Mouse (Mus musculus) kidney, postnatal 0 days (tissue): ENCODE results near the gene Slc25a42. TPM values are rescaled to one million over a fixed set of nuclear protein-coding genes. Genes with fewer than 3 reads are reported as not detected.

Experiments
- ATAC-seq: fragments of 200-750 bp; cut with Nextera tagmentation; replicated peaks from 2 replicates; pipeline ENCODE4 v1.8.0; 2017; ENCODE audit warnings: low read depth, moderate number of reproducible peaks, moderate TSS enrichment, moderate library complexity; ENCODE audit not compliant: low FRiP score
- DNase-seq: peaks from one replicate; pipeline ENCODE4 v3.0.0-alpha.2; 2016; ENCODE audit warnings: low spot score
- H3K27ac ChIP-seq: fragments of 300-500 bp; sonication (generic); 2 replicates; pipeline ENCODE4 v1.5.1; 2014; ENCODE audit warnings: mild to moderate bottlenecking
- H3K27me3 ChIP-seq: fragments of 300-500 bp; sonication (generic); 2 replicates; pipeline ENCODE4 v1.6.1; 2014; ENCODE audit warnings: low read length, mixed read lengths; ENCODE audit not compliant: insufficient read depth
- H3K36me3 ChIP-seq: fragments of 300-500 bp; sonication (generic); 2 replicates; pipeline ENCODE4 v1.6.1; 2014; ENCODE audit warnings: low read length, mixed read lengths; ENCODE audit not compliant: insufficient read depth
- H3K4me1 ChIP-seq: fragments of 300-500 bp; sonication (generic); replicated peaks from 2 replicates; pipeline ENCODE4 v1.6.1; 2014; ENCODE audit warnings: antibody characterized with exemption, low read length, mixed read lengths; ENCODE audit not compliant: insufficient read depth
- H3K4me2 ChIP-seq: fragments of 300-500 bp; sonication (generic); 2 replicates; pipeline ENCODE4 v1.6.1; 2014; ENCODE audit warnings: mild to moderate bottlenecking, low read length, moderate library complexity, mixed read lengths
- H3K4me3 ChIP-seq: fragments of 300-500 bp; sonication (generic); replicated peaks from 2 replicates; pipeline ENCODE4 v1.5.1; 2014; ENCODE audit warnings: low read depth, low read length
- H3K9ac ChIP-seq: fragments of 300-500 bp; sonication (generic); 2 replicates; pipeline ENCODE4 v1.6.1; 2014; ENCODE audit warnings: low read depth, low read length
- H3K9me3 ChIP-seq: fragments of 300-500 bp; sonication (generic); replicated peaks from 2 replicates; pipeline ENCODE4 v1.6.1; 2016; ENCODE audit warnings: low read length, inconsistent platforms, mixed read lengths
- CTCF ChIP-seq: IDR thresholded peaks from 2 replicates; pipeline ENCODE4 v1.5.1; 2016; ENCODE audit warnings: antibody characterized with exemption, low read depth, mild to moderate bottlenecking, moderate library complexity
- WGBS: fragments of 180-500 bp; shearing (Covaris S2); extraction: QIAGEN DNeasy Blood & Tissue Kit; methylation state at CpG from one replicate; pipeline ENCODE4 v1.1.7; 2014; 5-methylcytosine and 5-hydroxymethylcytosine counted together
- polyA plus RNA-seq: library from polyadenylated mRNA; unstranded; fragments of >200 nt; fragmentation: Nextera tagmentation; extraction: Ambion mirVana; gene quantifications from 2 replicates; pipeline ENCODE4 v1.2.1, GENCODE M21; 2015

Gene Slc25a42
- polyA plus RNA-seq, 1 experiment from 2014 or later = 5.6 TPM

DNA sequence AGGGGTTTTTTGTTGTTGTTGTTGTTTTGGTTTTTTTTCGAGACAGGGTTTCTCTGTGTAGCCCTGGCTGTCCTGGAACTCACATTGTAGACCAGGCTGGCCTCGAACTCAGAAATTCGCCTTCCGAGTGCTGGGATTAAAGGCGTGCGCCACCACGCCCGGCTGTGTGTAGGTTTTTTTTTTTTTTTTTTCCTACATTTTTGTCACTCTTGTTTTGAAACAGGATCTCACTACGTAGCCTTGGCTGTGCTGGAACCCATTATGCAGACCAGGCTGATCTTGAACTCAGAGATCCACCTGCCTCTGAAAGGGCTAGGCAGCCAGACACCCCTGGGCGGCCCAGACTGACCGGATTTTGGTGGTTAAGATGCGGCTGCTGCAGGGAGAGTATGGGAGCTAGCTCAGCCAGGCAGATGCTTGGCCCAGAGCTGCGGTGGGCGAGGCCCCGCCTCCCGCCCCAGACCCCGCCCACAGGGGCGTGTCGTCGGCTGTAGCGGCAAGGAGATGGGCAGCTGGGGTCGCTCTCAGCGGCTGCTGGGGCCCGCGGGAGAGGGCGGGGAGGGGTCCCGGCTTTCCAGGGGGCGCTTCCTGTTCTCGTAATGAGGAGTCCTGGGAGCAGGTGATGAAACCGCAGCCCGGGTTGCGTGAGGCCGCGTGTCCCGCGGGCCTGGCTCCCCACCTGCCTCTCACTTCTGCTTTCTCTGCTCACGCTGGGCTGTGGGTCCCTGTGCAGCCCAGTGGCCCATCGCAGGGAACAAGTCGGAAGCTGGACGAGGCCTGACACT, 53.8 kb downstream of the Slc25a42 start:
- DNase-seq (peak; percentile 80), ATAC-seq (peak; percentile 84)
- H3K4me1 ChIP-seq = no peaks in the 10 kb centered on the region
- peak overlapping the region; percentile 48 for H3K4me3 ChIP-seq
- H3K9me3 ChIP-seq = no peaks in the 10 kb centered on the region
- H3K27ac ChIP-seq = no peak overlapping the region
- no peak for TF ChIP-seq CTCF
- 13% methylated on average over 38 of the region's 40 CpGs for WGBS
- H3K36me3 ChIP-seq = no peaks in the 10 kb centered on the region
- H3K9ac ChIP-seq = peak overlapping the region; percentile 45; the same call in 1 of the 2 replicates
- peak overlapping the region; percentile 90 for H3K4me2 ChIP-seq
- no peaks in the 10 kb centered on the region for H3K27me3 ChIP-seq

DNA sequence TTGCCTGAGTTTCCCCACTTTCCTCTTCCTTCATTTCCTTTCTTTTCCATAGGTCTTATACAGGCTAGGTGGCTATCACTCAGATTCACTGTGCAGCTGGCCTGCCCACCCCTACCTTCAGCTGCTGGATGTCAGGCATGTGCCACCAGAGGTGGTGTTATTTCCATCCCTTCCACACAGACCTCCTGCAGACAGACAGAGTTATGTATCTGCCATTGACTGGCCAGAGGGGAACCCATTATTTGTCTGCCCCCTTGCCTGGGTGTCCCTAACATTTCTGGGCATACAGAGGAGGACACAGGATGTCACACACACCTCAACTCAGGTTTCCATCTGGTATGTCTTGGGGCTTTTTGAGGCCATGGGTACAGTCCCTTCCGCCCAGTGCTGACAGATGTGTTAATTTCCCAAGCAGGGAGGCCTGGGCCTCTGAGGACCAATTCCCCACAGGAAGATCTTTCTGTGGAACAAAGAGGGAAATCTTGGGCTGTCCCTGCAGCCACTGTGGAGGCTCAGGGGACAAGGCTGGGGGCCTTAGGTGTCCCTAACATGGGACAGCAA, 54.8 kb downstream of the Slc25a42 start:
- H3K4me2 ChIP-seq = no peak overlapping the region
- DNase-seq (no peak), ATAC-seq (no peak)
- H3K9me3 ChIP-seq = no peaks in the 10 kb centered on the region
- no peaks in the 10 kb centered on the region for H3K27me3 ChIP-seq
- H3K4me1 ChIP-seq = no peaks in the 10 kb centered on the region
- H3K9ac ChIP-seq = no peak overlapping the region
- no peak overlapping the region for H3K27ac ChIP-seq
- 94% methylated on average over 1 of the region's 1 CpGs for WGBS
- no peak overlapping the region for H3K4me3 ChIP-seq
- H3K36me3 ChIP-seq = no peaks in the 10 kb centered on the region
- no peak for TF ChIP-seq CTCF

DNA sequence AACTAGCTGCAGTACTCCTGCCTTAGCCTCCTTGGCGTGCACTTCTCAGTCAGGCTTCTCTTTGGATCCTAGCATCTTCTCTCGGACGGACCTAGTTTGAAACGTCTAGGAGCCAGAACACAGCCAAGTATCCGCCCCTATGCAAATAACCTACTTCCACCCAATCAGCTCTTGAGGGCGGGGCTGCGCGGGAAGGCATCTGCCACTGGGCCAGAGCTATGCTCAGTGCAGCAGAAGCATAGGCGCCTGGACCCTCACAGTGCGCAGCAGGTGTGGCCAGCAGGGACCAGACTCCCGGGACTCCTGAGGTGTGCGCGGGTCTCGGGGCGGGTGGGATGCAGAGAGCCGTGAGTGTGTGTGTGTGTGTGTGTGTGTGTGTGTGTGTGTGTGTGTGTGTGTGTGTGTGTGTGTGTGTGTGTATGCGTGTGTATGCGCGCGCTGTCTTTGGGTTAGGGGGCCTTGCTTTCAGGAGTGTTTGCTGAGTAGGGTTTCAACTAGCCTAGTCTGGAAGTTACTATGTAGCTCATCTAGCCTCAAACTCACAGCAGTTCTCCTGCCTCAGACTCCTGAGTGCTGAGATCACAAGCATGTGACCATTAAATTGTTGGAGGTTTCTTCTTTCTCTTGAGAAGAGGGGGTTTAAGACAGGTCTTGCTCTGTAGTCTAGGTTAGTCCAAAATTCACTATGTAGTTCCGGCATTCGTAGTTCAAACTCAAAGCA, 59.4 kb downstream of the Slc25a42 start:
- no peaks in the 10 kb centered on the region for H3K36me3 ChIP-seq
- 13% methylated on average over 20 of the region's 22 CpGs for WGBS
- H3K4me1 ChIP-seq = no peaks in the 10 kb centered on the region
- H3K27me3 ChIP-seq = no peaks in the 10 kb centered on the region
- no peaks in the 10 kb centered on the region for H3K9me3 ChIP-seq
- DNase-seq (peak; percentile 94), ATAC-seq (peak; percentile 88)
- H3K27ac ChIP-seq = no peak overlapping the region
- H3K4me3 ChIP-seq = no peak overlapping the region
- H3K4me2 ChIP-seq = peak overlapping the region; percentile 27; the same call in 1 of the 2 replicates
- H3K9ac ChIP-seq = no peak overlapping the region
- no peak for TF ChIP-seq CTCF

DNA sequence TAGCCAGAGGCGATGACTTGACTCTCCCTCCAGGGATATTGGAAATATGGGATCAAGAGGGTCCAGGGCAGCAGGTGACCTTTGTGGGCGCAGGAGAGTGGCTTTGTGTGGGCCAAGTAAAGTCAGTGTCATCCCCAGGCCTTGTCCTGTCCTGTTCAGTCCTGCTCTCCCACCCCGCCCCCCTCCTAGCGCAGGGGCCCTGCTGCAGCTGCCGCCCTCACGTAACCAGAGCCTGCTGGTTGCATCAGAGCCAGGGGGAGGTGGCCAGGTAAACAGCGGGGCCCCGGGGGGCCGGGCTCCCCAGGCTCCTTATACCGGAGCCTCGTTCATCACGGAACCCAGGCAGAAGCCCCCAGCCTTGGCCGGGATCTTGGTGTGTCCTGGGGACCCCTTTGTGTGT, 61.9 kb downstream of the Slc25a42 start:
- ATAC-seq (no peak), DNase-seq (no peak)
- no peak overlapping the region for H3K4me2 ChIP-seq
- H3K9me3 ChIP-seq = no peaks in the 10 kb centered on the region
- H3K9ac ChIP-seq = no peak overlapping the region
- WGBS = 15% methylated on average over 13 of the region's 13 CpGs
- H3K27ac ChIP-seq = no peak overlapping the region
- H3K27me3 ChIP-seq = no peaks in the 10 kb centered on the region
- peaks cover 17% of the 10 kb centered on the region; the same call in 1 of the 2 replicates for H3K36me3 ChIP-seq
- no peak for TF ChIP-seq CTCF
- no peak overlapping the region for H3K4me3 ChIP-seq
- no peaks in the 10 kb centered on the region for H3K4me1 ChIP-seq

- Histone ChIP-seq H3K9me3 (no peaks in the 10 kb centered on the region), H3K9ac (no peak overlapping the region), H3K4me2 (no peak overlapping the region), H3K4me1 (no peaks in the 10 kb centered on the region), H3K4me3 (no peak overlapping the region), H3K27me3 (no peaks in the 10 kb centered on the region), H3K27ac (no peak overlapping the region), H3K36me3 (peaks cover 20% of the 10 kb centered on the region; the same call in 1 of the 2 replicates)
- no peak for DNase-seq
- 79% methylated on average over 7 of the region's 7 CpGs for WGBS
- no peak for TF ChIP-seq CTCF
- no peak for ATAC-seq
Measured at GRCm38 (mm10) chr8:70147678-70148607, 64.2 kb downstream of the Slc25a42 start.
